Mouse (Mus musculus) embryonic facial prominence, embryonic 11.5 days (tissue): ENCODE data around the gene Nacc1. TPM values are rescaled to one million over a fixed set of nuclear protein-coding genes. Genes with fewer than 3 reads are reported as not detected.
A peak's percentile ranks its signal among the peaks of the same experiment; 100 is the strongest.

Experiments
- ATAC-seq: fragments of 200-750 bp; cut with Nextera tagmentation; replicated peaks from 2 replicates; pipeline ENCODE4 v1.8.0; 2017; ENCODE audit warnings: low read depth; ENCODE audit not compliant: insufficient number of reproducible peaks, low FRiP score, low TSS enrichment
- DNase-seq: peaks from one replicate; pipeline ENCODE4 v3.0.0-alpha.2; 2015; ENCODE audit warnings: low spot score
- H3K27ac ChIP-seq: fragments of 300-500 bp; sonication (generic); replicated peaks from 2 replicates; pipeline ENCODE4 v1.5.1; 2014; ENCODE audit warnings: mild to moderate bottlenecking, low read depth, low read length, control low read depth
- H3K27me3 ChIP-seq: fragments of 300-500 bp; sonication (generic); 2 replicates; pipeline ENCODE4 v1.6.1; 2014; ENCODE audit warnings: mild to moderate bottlenecking, low read length, moderate library complexity, mixed read lengths; ENCODE audit not compliant: control insufficient read depth, insufficient read depth
- H3K36me3 ChIP-seq: fragments of 300-500 bp; sonication (generic); replicated peaks from 2 replicates; pipeline ENCODE4 v1.6.1; 2014; ENCODE audit warnings: low read depth, mild to moderate bottlenecking, low read length, moderate library complexity, mixed read lengths; ENCODE audit not compliant: control insufficient read depth, insufficient read depth
- H3K4me1 ChIP-seq: fragments of 300-500 bp; sonication (generic); 2 replicates; pipeline ENCODE4 v1.6.1; 2014; ENCODE audit warnings: low read length, mixed read lengths; ENCODE audit not compliant: control insufficient read depth, insufficient read depth
- H3K4me2 ChIP-seq: fragments of 300-500 bp; sonication (generic); 2 replicates; pipeline ENCODE4 v1.6.1; 2014; ENCODE audit warnings: low read depth, mild to moderate bottlenecking, control low read depth, low read length, moderate library complexity
- H3K4me3 ChIP-seq: fragments of 300-500 bp; sonication (generic); 2 replicates; pipeline ENCODE4 v1.5.1; 2014; ENCODE audit warnings: low read depth, low read length, control low read depth
- H3K9ac ChIP-seq: fragments of 300-500 bp; sonication (generic); replicated peaks from 2 replicates; pipeline ENCODE4 v1.6.1; 2014; ENCODE audit warnings: mild to moderate bottlenecking, control low read depth, low read length
- H3K9me3 ChIP-seq: fragments of 300-500 bp; sonication (generic); replicated peaks from 2 replicates; pipeline ENCODE4 v1.6.1; 2016; ENCODE audit warnings: mild to moderate bottlenecking, low read length, inconsistent platforms, mixed read lengths; ENCODE audit not compliant: control insufficient read depth
- WGBS: fragments of 180-500 bp; shearing (Covaris S2); extraction: QIAGEN DNeasy Blood & Tissue Kit; methylation state at CpG from one replicate; pipeline ENCODE4 v1.1.7; 2014; 5-methylcytosine and 5-hydroxymethylcytosine counted together
- polyA plus RNA-seq: library from polyadenylated mRNA; unstranded; fragments of >200 nt; fragmentation: Nextera tagmentation; extraction: Ambion mirVana; gene quantifications from 2 replicates; pipeline ENCODE4 v1.2.1, GENCODE M21; 2014

Nacc1 gene
- polyA plus RNA-seq, 1 experiment from 2014 or later = 21.0 TPM

GRCm38 (mm10) chr8:84730541-84731370 is 43.1 kb upstream of the Nacc1 start:
- Histone ChIP-seq H3K36me3 (no peaks in the 10 kb centered on the region), H3K4me2 (no peak overlapping the region; the same call in none of the 2 replicates), H3K4me1 (peaks cover 21% of the 10 kb centered on the region), H3K9ac (peak overlapping the region; percentile 25), H3K27me3 (peaks cover 12% of the 10 kb centered on the region), H3K27ac (peak overlapping the region; percentile 72), H3K9me3 (no peaks in the 10 kb centered on the region), H3K4me3 (no peak overlapping the region)
- no peak for DNase-seq
- ATAC-seq = no peak
- WGBS = 38% methylated on average over 9 of the region's 9 CpGs

- no peak overlapping the region; the same call in 1 of the 2 replicates for H3K9ac ChIP-seq
- no peak for ATAC-seq
- H3K36me3 ChIP-seq = no peaks in the 10 kb centered on the region
- H3K4me3 ChIP-seq = no peak overlapping the region
- peaks cover 29% of the 10 kb centered on the region for H3K4me1 ChIP-seq
- H3K9me3 ChIP-seq = no peaks in the 10 kb centered on the region
- H3K27me3 ChIP-seq = peaks cover 10% of the 10 kb centered on the region
- H3K27ac ChIP-seq = 0 out of 2 replicates have a peak overlapping the region, but pooled peaks have one; percentile 13
- no peak for DNase-seq
- 92% methylated on average over 16 of the region's 16 CpGs for WGBS
- H3K4me2 ChIP-seq = no peak overlapping the region
Measured at GRCm38 (mm10) chr8:84729921-84730362, 42.3 kb upstream of the Nacc1 start.

DNA sequence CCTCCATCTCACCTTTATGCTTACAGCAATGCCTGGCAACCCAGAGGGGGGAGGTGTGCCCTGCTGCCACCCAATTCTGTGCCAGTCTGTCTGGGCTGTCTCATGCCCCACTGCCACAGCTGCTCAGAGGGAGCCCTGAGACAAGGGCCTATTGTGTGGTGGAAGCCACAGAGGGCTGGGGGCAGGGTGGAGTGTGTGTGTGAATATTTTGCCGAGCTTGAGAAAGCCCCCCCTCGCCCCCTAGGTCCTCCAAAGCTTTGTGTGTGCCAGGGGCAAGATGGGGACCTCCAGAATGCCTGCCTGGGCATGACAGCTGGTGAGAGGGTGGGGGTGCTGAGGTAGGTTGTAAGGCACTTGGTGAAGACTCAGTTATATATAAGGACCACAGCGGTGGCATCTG is 40.8 kb upstream of the Nacc1 start:
- 56% methylated on average over 3 of the region's 3 CpGs for WGBS
- Histone ChIP-seq H3K4me2 (no peak overlapping the region), H3K9me3 (no peaks in the 10 kb centered on the region), H3K27ac (no peak overlapping the region), H3K4me3 (no peak overlapping the region), H3K9ac (no peak overlapping the region), H3K4me1 (peaks cover 40% of the 10 kb centered on the region), H3K27me3 (peaks cover 9% of the 10 kb centered on the region), H3K36me3 (no peaks in the 10 kb centered on the region)
- ATAC-seq (no peak), DNase-seq (no peak)

GRCm38 (mm10) chr8:84725941-84726259 is 38.2 kb upstream of the Nacc1 start:
- no peak overlapping the region for H3K9ac ChIP-seq

DNA sequence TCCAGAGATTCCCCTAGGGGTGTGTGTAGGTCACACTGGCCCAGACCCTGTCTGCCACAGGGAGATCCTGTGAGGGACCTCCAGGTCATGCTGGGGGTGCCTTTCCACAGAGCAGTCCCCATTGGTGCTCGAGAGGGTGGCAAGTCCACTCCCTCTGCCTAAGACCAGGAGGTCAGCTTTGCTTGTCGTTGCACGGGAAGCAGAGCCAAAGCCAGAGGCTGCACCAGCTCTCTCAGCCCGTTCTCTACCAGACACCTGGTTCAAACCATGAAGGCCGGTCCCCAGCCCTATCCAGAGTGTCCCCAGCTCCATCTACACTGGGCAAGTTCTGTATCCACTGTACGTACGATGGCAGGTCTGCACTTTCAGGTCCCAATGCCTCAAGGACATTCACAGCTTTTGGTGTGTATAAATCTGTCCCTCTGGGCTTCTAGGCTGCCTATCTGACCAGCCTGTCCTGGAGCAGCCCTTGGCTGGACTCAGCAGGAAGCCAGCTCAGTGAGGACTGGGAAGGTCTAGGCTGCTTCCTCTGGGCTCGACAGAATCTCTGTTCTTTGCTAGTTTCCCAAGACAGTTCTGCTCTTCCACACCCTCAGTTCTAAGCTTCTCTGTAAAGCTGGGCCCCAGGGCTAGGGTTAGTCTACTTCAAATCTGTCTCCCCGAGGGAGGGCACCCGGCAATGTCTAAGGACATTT is 37.7 kb upstream of the Nacc1 start:
- Histone ChIP-seq H3K4me2 (no peak overlapping the region), H3K27me3 (peaks cover 10% of the 10 kb centered on the region), H3K9me3 (no peaks in the 10 kb centered on the region), H3K9ac (peak overlapping the region; percentile 22; the same call in 1 of the 2 replicates), H3K36me3 (no peaks in the 10 kb centered on the region), H3K27ac (peak overlapping the region; percentile 47), H3K4me1 (peaks cover 31% of the 10 kb centered on the region), H3K4me3 (no peak overlapping the region)
- DNase-seq (peak; percentile 0), ATAC-seq (no peak)
- whole genome bisulfite sequencing = 52% methylated on average over 10 of the region's 10 CpGs

More at GRCm38 (mm10) chr8:84725941-84726259, 38.2 kb upstream of the Nacc1 start:
- Histone ChIP-seq H3K27ac (no peak overlapping the region), H3K4me1 (peaks cover 33% of the 10 kb centered on the region), H3K36me3 (no peaks in the 10 kb centered on the region), H3K4me3 (no peak overlapping the region), H3K9me3 (no peaks in the 10 kb centered on the region), H3K4me2 (no peak overlapping the region), H3K27me3 (peaks cover 9% of the 10 kb centered on the region)
- 25% methylated on average over 3 of the region's 3 CpGs for WGBS
- DNase-seq (peak; percentile 47), ATAC-seq (no peak)

- peaks cover 10% of the 10 kb centered on the region for H3K27me3 ChIP-seq
- WGBS = 48% methylated on average over 9 of the region's 9 CpGs
Measured at GRCm38 (mm10) chr8:84724683-84725082, 37.0 kb upstream of the Nacc1 start.

GRCm38 (mm10) chr8:84723571-84723900 is 35.9 kb upstream of the Nacc1 start:
- H3K27me3 ChIP-seq = peaks cover 15% of the 10 kb centered on the region
- peak overlapping the region; percentile 17; the same call in 1 of the 2 replicates for H3K4me3 ChIP-seq
- H3K4me1 ChIP-seq = peaks cover 31% of the 10 kb centered on the region

More at GRCm38 (mm10) chr8:84724683-84725082, 37.0 kb upstream of the Nacc1 start:
- DNase-seq (peak; percentile 0), ATAC-seq (no peak)
- H3K9me3 ChIP-seq = no peaks in the 10 kb centered on the region
- peak overlapping the region; percentile 19; the same call in 1 of the 2 replicates for H3K4me2 ChIP-seq
- H3K27ac ChIP-seq = no peak overlapping the region
- H3K36me3 ChIP-seq = no peaks in the 10 kb centered on the region
- H3K4me1 ChIP-seq = peaks cover 31% of the 10 kb centered on the region
- H3K9ac ChIP-seq = peak overlapping the region; percentile 64; the same call in 1 of the 2 replicates
- no peak overlapping the region for H3K4me3 ChIP-seq

More at GRCm38 (mm10) chr8:84723571-84723900, 35.9 kb upstream of the Nacc1 start:
- 20% methylated on average over 7 of the region's 7 CpGs for WGBS
- peak overlapping the region; percentile 64 for H3K9ac ChIP-seq
- no peaks in the 10 kb centered on the region for H3K9me3 ChIP-seq
- H3K4me2 ChIP-seq = peak overlapping the region; percentile 39
- ATAC-seq (no peak), DNase-seq (no peak)
- H3K36me3 ChIP-seq = no peaks in the 10 kb centered on the region
- peak overlapping the region; percentile 95 for H3K27ac ChIP-seq
